Mouse (Mus musculus) heart, embryonic 11.5 days (tissue): ENCODE data around the gene Fam118b. TPM values are rescaled to one million over a fixed set of nuclear protein-coding genes. Genes with fewer than 3 reads are reported as not detected.

Experiments used
- ATAC-seq: fragments of 200-750 bp; cut with Nextera tagmentation; replicated peaks from 2 replicates; pipeline ENCODE4 v1.8.0; 2017; ENCODE audit warnings: moderate library complexity; ENCODE audit not compliant: insufficient number of reproducible peaks, low FRiP score, low TSS enrichment
- H3K27ac ChIP-seq: fragments of 300-500 bp; sonication (generic); 2 replicates; pipeline ENCODE4 v1.5.1; 2014; ENCODE audit warnings: mild to moderate bottlenecking, low read depth, low read length
- H3K27me3 ChIP-seq: fragments of 300-500 bp; sonication (generic); 2 replicates; pipeline ENCODE4 v1.6.1; 2014; ENCODE audit warnings: mild to moderate bottlenecking, low read length, mixed read lengths; ENCODE audit not compliant: control insufficient read depth, insufficient read depth
- H3K36me3 ChIP-seq: fragments of 300-500 bp; sonication (generic); 2 replicates; pipeline ENCODE4 v1.6.1; 2014; ENCODE audit warnings: mild to moderate bottlenecking, low read length, moderate library complexity, mixed read lengths; ENCODE audit not compliant: control insufficient read depth, insufficient read depth
- H3K4me1 ChIP-seq: fragments of 300-500 bp; sonication (generic); 2 replicates; pipeline ENCODE4 v1.6.1; 2014; ENCODE audit warnings: low read length; ENCODE audit not compliant: control insufficient read depth, insufficient read depth
- H3K4me2 ChIP-seq: fragments of 300-500 bp; sonication (generic); 2 replicates; pipeline ENCODE4 v1.6.1; 2014; ENCODE audit warnings: mild to moderate bottlenecking, moderate library complexity
- H3K4me3 ChIP-seq: fragments of 300-500 bp; sonication (generic); 2 replicates; pipeline ENCODE4 v1.5.1; 2014; ENCODE audit warnings: low read depth, low read length
- H3K9ac ChIP-seq: fragments of 300-500 bp; sonication (generic); 2 replicates; pipeline ENCODE4 v1.6.1; 2014; ENCODE audit warnings: mild to moderate bottlenecking, low read depth, low read length, moderate library complexity
- H3K9me3 ChIP-seq: fragments of 300-500 bp; sonication (generic); replicated peaks from 2 replicates; pipeline ENCODE4 v1.6.1; 2016; ENCODE audit warnings: low read length; ENCODE audit not compliant: control insufficient read depth
- whole genome bisulfite sequencing: fragments of 180-500 bp; shearing (Covaris S2); extraction: QIAGEN DNeasy Blood & Tissue Kit; methylation state at CpG from one replicate; pipeline ENCODE4 v1.1.7; 2014; ENCODE audit not compliant: insufficient replicate concordance; 5-methylcytosine and 5-hydroxymethylcytosine counted together
- polyA plus RNA-seq: library from polyadenylated mRNA; unstranded; fragments of >200 nt; fragmentation: Nextera tagmentation; extraction: Ambion mirVana; gene quantifications from 2 replicates; pipeline ENCODE4 v1.2.1, GENCODE M21; 2014

Fam118b gene
- polyA plus RNA-seq, 1 experiment from 2014 or later, result 27.3 TPM

DNA sequence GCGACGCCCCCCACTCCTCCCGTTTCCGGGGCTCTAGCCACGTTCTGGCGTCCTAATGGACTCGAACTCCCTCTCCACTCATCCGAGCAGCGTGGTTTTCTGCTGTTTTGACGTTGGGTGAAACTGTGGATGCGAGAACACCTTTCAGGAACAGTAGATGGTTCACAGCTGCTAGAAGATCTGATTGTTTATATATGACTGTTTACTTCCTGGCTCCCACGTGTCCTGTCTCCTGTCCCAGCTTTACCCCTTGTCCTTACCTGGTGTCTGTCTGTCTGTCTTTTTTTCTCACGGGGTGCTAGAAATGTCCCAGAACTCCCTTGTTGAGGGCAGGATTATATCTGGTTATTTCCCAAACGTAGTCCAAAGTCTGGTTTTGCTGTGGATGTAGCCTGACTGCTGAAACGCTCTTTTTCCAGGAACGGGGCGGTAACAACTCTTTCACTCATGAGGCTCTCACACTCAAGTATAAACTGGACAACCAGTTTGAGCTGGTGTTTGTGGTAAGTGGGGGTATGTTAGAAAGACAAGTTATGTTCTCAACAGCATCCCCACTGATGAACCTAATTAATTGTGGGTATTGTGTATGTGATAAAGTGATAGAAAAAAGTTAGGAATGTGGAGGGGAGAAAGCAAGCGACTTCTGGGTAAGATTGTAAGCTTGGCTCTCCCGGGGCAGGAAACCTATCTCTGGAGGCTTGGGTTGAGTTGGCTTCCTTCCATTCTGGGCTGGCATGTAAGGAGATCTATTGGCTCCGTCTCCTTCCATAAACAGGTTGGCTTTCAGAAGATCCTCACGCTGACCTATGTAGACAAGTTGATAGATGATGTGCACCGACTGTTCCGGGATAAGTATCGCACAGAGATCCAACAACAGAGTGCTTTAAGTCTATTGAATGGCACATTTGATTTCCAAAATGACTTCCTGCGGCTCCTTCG lies 55.8 kb downstream of the Fam118b start:
- peaks cover 13% of the 10 kb centered on the region for H3K4me1 ChIP-seq
- WGBS, result 32% methylated on average over 26 of the region's 26 CpGs
- 0 out of 2 replicates have a peak, but pooled peaks have one; percentile 0 for ATAC-seq
- peak overlapping the region; percentile 93 for H3K4me3 ChIP-seq
- peak overlapping the region; percentile 65; the same call in 1 of the 2 replicates for H3K27ac ChIP-seq
- H3K4me2 ChIP-seq, result peak overlapping the region; percentile 95
- H3K36me3 ChIP-seq, result peaks cover 20% of the 10 kb centered on the region
- no peaks in the 10 kb centered on the region for H3K27me3 ChIP-seq
- H3K9ac ChIP-seq, result peak overlapping the region; percentile 92
- no peaks in the 10 kb centered on the region for H3K9me3 ChIP-seq

DNA sequence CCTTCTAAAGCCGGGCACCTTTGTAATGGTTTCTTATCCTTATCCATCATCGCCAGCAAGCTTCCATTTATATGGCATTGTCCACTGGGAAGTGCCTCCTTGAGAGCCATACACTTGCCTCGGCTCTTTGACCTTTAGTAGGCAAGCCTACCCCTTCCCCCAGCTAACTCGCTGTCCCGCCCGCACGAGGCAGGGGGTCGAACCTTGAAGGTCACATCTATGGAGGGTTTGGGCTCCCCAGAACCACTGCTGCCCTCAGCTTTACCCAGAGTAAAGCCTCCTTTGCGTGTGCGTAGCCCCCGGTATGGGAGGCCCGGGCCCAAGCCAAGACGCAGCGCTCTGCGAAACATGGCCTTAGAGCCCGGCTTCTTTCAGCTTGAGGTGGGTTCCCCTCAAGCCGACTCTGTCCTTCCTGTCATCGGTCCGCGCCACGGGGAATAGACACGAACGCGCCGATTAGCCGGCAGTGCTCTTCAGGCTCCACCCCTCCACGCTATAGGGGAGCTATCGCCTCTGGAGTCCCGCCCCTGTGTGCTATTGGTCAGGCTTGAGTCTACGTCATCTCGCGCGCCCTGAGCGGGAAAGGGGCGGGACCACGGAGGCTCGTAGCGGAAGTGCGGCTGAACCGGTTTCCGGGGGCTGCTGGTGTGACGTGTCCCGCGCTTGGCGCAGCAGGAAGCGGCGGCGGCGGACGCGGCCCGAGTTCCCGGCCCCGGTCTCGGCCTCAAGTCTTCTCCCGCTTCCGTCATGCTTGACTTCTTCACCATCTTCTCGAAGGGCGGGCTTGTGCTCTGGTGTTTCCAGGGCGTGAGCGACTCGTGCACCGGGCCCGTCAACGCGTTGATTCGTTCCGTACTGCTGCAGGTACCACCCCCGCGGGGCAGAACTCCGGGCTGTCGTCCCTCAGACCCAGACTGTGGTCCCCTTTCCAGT lies 56.8 kb downstream of the Fam118b start, which contains the start of gene Foxred1:
Foxred1 (minus strand) TSS at position 514 of the 933 bp plus-strand sequence.
- H3K4me1 ChIP-seq, result peaks cover 13% of the 10 kb centered on the region
- H3K9me3 ChIP-seq, result no peaks in the 10 kb centered on the region
- WGBS, result under 1% methylated on average over 72 of the region's 72 CpGs
- H3K27ac ChIP-seq, result peak within 1 kb of the TSS; percentile 95
- peak within 1 kb of the TSS; percentile 93 for H3K4me3 ChIP-seq
- H3K27me3 ChIP-seq, result no peaks in the 10 kb centered on the region
- peaks cover 23% of the 10 kb centered on the region for H3K36me3 ChIP-seq
- peak within 1 kb of the TSS; percentile 95 for H3K9ac ChIP-seq
- peak within 1 kb of the TSS; percentile 95 for H3K4me2 ChIP-seq
- peak; percentile 100 for ATAC-seq

DNA sequence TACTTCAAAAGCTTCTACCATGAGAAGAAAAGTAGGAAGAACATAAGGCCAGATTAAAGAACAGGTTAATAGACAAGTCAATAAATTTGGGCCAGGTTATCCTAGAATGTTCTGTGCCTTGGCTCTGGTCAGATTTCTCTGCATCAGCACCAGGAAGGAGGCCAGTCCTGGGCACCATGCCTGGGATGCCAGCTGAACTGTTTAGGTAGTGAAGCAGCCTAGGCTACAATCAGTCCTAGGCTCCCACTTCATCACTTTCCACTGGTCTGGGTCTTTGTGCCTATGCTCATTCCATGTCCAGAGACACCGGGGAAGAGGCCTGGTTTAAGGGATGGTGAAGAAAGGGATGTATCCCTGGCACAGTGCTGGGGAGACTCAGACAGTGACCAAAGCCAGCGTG lies 63.2 kb downstream of the Fam118b start:
- Histone ChIP-seq H3K9me3 (no peaks in the 10 kb centered on the region), H3K4me3 (no peak overlapping the region), H3K36me3 (peaks cover 13% of the 10 kb centered on the region), H3K27ac (no peak overlapping the region), H3K4me2 (no peak overlapping the region), H3K4me1 (peaks cover 17% of the 10 kb centered on the region; the same call in 1 of the 2 replicates), H3K27me3 (no peaks in the 10 kb centered on the region), H3K9ac (no peak overlapping the region)
- 91% methylated on average over 2 of the region's 2 CpGs for WGBS
- no peak for ATAC-seq

DNA sequence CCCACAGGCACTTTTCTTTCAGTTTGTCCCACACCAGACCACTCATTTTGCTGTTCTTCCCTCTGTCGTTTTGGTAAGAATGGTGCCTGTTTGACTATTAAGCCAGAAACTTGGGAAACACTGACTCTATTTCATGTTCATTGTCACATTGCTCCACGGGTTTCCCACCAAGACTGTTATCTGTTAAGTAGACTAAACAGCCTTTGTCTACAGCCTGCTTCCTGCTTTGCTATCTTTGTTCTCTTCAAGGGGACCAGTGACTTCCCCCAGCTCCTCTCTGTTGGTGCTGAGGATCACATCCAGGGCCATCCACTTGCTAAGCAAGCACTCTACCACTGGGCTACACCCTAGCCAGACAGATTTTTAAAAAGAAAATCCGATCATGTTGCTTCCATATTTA lies 64.1 kb downstream of the Fam118b start:
- Histone ChIP-seq H3K4me1 (peaks cover 17% of the 10 kb centered on the region; the same call in 1 of the 2 replicates), H3K9me3 (no peaks in the 10 kb centered on the region), H3K4me3 (no peak overlapping the region), H3K27ac (no peak overlapping the region), H3K4me2 (no peak overlapping the region), H3K9ac (0 out of 2 replicates have a peak overlapping the region, but pooled peaks have one; percentile 4), H3K27me3 (no peaks in the 10 kb centered on the region), H3K36me3 (peaks cover 13% of the 10 kb centered on the region)
- ATAC-seq, result no peak
- WGBS, result 34% methylated on average over 3 of the region's 3 CpGs

DNA sequence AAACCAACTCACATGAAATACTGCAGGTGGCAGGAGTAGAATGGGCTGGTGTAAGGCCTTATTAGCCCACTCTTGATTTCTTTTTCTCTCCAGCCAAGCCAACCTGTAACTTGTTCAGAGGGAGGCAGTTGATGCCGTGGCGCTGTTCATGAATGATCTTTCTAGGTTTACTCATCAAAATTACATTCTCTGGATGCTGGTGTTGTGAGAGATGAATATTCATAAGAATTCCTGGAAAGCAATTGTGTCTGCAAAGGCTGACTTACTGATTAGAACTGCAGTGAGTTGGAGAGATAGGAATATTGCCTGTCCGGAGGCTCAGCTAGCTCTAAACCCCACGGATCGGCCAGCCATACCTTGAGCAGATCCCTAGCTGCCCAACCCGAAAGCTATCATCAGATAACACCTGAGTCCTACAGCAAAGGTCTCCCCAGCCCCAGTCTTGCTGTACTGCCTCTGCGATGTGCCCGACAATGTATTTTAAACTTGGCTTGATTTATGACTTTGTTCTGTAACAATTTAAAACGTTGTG lies 67.0 kb downstream of the Fam118b start:
- Histone ChIP-seq H3K4me2 (peak overlapping the region; percentile 86), H3K36me3 (peaks cover 2% of the 10 kb centered on the region; the same call in 1 of the 2 replicates), H3K4me3 (peak overlapping the region; percentile 68), H3K9ac (peak overlapping the region; percentile 86), H3K27me3 (no peaks in the 10 kb centered on the region), H3K27ac (no peak overlapping the region), H3K9me3 (no peaks in the 10 kb centered on the region), H3K4me1 (peaks cover 17% of the 10 kb centered on the region; the same call in 1 of the 2 replicates)
- no peak for ATAC-seq
- WGBS, result 48% methylated on average over 9 of the region's 9 CpGs

DNA sequence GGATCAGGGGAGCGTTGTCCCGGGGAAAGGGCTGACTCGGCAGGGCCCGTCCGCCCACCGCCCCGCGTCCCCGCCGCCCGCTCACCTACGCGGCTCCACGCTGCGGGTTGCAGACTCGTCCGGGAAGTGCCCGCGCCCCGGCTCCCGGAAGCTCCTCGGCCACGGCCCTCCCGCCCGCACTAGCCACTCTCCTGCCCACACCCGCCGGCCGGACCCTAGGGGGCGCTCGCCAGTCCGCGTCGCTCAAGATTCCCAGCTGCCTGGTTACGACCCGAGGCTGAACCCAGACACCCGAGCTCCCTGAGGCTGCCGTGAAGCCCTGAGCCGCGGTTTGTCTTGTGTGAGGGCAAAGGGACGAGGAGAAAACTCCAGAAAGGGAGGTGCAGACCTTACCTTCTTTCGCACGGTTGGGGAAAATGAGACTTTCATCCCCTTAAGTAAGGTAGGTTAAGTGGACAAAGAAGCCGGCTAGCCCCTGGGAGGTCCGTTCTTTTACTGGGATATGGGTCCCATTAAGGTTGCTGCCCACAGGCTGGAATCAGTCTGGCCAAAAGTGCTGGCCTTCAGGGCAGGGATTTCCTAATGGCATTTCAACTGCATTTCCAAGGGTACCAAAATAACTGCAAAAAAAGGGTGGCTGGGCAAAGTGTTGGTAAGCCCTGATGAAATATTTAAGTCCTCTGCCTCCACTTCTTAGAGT lies 67.7 kb downstream of the Fam118b start, which contains the start of the genes Srpr and Tirap:
Srpr (plus strand) TSS at position 404 of the 700 bp plus-strand sequence.
Tirap (minus strand) TSS at position 520 of the 700 bp plus-strand sequence.
- peak within 1 kb of the TSS; percentile 86 for H3K4me2 ChIP-seq
- H3K27me3 ChIP-seq, result no peaks in the 10 kb centered on the region
- H3K27ac ChIP-seq, result peak within 1 kb of the TSS; percentile 50; the same call in 1 of the 2 replicates
- peaks cover 17% of the 10 kb centered on the region; the same call in 1 of the 2 replicates for H3K4me1 ChIP-seq
- under 1% methylated on average over 42 of the region's 44 CpGs for WGBS
- H3K4me3 ChIP-seq, result peak within 1 kb of the TSS; percentile 68
- H3K36me3 ChIP-seq, result no peaks in the 10 kb centered on the region
- ATAC-seq, result peak; percentile 82
- H3K9ac ChIP-seq, result peak within 1 kb of the TSS; percentile 86
- H3K9me3 ChIP-seq, result no peaks in the 10 kb centered on the region

DNA sequence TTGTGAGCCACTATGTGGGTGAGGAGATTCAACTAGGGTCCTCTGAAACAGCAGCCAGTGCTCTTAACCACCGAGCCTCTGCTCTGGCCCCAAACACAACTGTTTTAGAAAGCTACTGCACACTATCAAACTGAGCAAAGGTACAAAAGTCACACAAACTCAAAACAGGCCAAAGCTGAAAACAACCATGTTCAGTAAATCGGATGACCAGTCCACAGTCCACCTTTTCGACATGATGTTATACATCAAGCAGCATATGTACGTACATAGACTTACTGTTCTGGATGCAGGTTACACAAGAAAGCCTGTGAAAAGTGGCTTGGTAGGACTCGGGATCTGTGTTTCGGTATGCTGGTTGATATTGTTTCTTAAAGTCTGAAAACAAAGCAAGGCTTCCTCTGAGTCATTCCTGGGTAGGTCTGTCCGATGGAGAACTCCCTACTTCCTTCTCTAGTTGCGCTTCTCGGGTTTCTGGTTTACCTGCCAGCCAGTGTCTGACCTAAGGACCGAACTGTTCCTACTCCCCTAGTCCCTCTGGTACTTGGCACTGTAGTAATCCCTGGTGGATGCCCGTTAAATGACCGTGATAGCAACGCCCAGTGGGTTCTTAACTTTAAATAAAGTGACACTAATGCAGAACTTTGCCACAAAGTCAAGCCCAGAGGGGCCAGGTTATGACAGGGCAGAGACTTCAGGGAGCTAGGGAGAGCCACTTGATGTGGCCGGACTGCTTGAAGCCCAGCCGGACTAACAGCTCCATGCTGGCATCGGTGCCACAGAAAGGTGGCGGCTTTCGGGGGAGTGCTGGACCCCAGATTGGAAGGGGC lies 68.4 kb downstream of the Fam118b start:
- peaks cover 17% of the 10 kb centered on the region; the same call in 1 of the 2 replicates for H3K4me1 ChIP-seq
- peak; percentile 55 for ATAC-seq
- 21% methylated on average over 18 of the region's 18 CpGs for WGBS
- no peaks in the 10 kb centered on the region for H3K9me3 ChIP-seq
- no peaks in the 10 kb centered on the region for H3K27me3 ChIP-seq
- no peaks in the 10 kb centered on the region for H3K36me3 ChIP-seq
- H3K4me3 ChIP-seq, result peak overlapping the region; percentile 68
- peak overlapping the region; percentile 86 for H3K4me2 ChIP-seq
- H3K27ac ChIP-seq, result peak overlapping the region; percentile 29; the same call in 1 of the 2 replicates
- peak overlapping the region; percentile 86 for H3K9ac ChIP-seq
